Mouse (Mus musculus): ENCODE results near the gene Ero1lb.
A peak's percentile ranks its signal among the peaks of the same experiment; 100 is the strongest.

Gene Ero1lb

DNA sequence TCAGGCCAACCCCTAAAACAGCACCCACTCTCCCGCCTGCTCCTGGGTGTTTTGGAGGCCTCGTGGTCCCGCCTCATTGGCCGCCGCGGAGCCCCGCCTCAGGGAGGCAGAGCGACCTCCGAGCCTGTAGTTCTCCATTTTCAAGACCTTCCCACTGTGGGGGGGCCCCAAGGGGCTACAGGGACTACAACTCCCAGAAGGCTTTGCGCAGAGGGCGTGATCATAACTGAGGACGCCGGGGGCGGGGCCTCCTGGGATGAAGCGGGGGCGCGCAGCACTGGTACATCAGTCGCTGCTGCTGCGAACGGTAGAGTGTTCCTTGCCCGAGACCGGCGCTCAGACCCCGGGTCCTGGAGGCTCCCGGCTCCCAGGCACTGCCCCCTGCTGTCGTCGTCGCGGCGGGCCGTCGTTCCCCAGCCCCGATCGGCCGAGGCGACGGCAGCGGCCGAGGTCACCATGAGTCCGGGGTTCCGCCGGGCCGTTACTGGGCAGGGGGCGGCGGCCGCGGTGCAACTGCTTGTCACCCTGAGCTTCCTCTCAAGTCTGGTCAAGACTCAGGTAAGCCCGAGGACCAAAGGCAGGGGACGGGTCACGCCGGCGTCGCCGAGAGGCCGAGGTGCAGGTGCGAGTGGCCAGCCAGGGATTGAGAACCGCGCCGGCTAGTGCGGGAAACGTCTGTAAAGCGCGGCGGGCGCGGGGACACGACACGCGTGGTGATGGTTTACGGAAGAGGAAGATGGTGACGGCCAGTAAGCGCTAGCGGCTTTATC is at the start of gene Ero1lb:
Gene Ero1lb (plus strand): TSS at position 254 of the 770 bp plus-strand sequence.
- DNase-seq (ENCODE audit: low spot score in 2 of 2), result peak; percentile 87 to 97

DNA sequence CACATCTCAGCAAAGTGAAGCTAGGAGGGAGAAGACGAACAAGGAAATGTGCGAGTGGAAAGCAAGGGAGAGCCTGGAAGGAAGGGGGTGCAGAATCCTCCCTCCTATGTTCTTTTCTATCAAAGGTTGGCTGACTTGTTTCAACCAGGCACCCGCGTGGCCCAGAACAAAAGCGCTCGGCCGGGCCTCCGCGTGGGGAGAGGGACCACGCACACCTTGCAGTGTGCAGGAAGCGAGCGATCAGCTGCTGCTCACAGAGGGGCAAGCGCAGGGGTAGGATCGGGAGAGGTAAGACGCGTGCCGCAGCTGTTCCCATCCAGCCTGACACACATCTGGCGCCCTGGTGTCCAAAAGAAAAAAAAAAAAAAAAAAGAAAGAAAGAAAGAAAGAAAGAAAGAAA is 46.3 kb upstream of the Ero1lb start:
- peak in 1 of 2 experiments; percentile 44 for DNase-seq (ENCODE audit: low spot score in 2 of 2)

DNA sequence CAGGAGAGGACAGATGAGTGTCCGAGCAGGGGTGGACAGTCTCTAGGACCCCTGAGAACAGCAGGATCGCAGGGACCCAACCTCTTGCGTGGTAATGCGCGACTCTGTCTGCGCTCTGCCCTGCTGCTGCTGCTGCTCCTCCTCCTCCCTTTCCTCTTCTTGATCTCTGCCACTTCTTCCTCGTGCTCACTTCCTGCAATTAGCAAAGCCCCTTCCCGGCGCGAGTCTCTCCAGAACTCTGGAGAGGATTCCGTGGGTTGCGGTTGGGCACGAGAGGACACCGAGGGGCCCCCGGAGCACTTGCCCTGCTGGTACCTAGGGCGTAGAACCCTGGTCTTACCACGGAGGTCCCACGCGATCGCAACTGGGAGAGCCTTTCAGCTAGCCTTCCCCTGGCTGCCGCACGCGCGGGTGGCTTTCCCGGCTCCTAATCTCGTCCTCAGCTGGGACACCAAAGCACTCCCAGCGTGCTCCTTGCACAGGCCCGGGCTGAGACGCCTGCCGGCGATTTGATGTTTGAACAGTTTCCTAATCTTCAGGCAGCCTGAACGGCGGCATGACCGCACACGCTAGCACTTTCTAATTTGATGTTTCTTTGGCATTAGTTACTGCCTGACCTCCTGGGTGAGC is 45.6 kb upstream of the Ero1lb start, which contains the start of gene Edaradd:
Gene Edaradd (minus strand): TSS at position 484 of the 630 bp plus-strand sequence.
- peak; percentile 31 to 61 for DNase-seq (ENCODE audit: low spot score in 2 of 2)

DNA sequence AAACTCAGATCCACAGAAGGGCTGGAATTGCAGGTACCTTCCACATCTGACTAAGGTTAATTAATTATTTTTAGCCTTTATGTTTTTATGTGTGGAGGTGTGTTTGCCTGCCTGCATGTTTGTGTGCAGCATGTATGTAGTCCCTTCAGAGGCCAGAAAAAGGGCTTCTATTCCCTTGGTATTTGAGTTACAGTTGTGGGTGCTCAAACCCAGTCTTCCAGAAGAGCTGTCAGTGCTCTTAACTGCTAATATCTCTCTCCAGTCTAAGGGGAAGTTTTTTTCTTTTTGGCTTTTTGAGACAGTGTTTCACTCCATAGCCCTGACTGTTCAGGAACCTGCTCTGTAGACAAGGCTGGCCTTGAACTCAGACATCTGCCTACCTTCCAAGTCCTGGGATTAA is 43.3 kb upstream of the Ero1lb start:
- DNase-seq (ENCODE audit: low spot score in 2 of 2), result no peak

DNA sequence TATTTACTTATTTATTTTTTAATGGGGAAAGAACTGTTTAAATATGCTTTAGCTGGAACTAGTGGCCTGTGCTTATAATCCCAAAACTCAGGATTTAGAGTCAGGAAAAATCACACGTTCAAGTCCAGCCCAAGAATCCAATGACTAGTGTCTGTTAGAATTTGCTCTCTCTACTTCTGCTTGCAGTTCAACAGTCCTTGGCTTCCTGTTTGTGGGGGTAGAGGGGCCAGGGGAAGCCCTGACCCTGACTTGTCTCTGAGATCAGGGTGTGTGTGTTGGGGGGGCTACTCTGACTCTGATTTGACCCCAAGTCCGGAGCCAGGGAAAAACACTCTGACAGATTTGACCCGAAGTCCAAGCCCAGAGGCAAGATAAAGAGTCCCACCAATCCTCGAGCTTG is 40.0 kb upstream of the Ero1lb start:
- no peak for DNase-seq (ENCODE audit: low spot score in 2 of 2)

DNA sequence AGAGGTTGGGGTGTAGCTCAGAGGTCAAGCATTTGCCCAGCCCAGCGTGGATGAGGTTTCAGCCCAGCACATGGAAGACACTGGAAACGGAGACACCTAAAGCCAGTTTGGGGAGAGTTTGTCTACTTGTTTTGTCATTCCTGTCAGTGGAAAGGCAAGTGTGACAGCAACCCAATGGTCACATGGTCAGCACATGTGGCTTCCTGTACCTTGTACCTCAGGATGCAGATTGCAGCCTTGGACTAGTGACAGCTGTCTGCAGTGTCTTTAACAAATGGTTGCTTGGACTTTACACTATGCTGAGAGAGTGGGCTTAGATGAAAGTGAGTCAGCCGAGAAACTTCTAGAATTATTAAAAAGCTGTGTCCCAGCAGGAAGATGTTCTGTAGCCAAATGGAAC is 31.0 kb upstream of the Ero1lb start:
- no peak for DNase-seq (ENCODE audit: low spot score in 2 of 2)

DNA sequence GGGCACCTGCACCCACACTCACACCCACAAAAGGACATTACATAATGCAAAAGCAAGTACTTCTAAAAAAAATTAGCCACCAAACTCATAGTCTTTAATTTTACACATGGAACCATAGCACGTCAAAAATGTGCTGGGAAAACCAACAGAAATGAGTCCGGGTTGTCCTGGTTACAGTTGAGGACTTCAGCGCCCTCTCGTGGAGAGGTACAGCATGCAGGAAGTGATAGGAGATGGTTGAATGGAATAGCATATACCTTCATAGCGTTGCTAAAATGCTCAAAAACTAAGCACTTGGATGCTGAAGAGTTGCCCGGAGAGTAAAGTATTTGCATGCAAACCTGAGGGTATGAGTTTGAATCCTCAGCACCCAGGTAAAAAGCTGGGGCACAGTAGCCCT is 27.7 kb upstream of the Ero1lb start:
- peak; percentile 30 to 79 for DNase-seq (ENCODE audit: low spot score in 2 of 2)

DNA sequence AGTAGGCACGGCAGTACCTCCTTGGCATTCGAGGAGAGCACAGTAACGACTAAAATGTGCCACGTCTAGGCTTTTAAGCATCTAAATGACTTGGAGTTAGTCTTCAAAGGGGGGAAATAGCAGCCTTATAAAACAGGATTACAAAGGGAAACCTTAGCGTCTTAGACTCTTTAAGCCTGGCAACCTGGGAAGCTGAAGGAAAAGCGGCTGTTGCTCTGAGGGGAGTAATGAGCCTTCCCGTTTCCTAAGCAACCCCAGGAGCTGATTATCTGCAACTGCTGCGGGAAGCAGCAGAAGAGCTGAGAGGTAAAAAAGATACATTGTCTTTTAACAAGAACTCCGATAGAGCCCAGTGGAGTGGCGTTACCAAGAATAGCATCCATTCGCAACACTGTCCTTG is 26.0 kb upstream of the Ero1lb start:
- DNase-seq (ENCODE audit: low spot score in 2 of 2), result no peak

DNA sequence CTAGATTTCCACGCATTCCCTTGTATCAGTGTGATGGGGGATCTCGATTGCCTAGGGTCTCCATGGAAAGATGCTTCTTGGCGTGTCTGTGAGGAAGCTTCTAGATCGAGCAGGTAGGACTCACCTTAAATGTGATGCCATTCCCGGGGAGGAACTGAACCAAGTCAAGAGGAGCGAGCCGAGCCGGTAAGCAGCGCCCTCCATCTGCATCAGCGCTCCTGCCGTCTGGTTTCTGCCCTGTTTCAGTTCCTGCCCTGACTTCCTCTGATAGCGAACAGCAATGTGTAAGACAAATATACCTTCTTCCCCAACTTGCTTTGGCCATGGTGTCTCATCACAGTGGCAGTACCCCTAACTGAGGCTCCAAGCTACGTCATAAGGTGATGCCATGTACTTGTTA is 25.6 kb upstream of the Ero1lb start:
- peak in 1 of 2 experiments; percentile 43 for DNase-seq (ENCODE audit: low spot score in 2 of 2)

DNA sequence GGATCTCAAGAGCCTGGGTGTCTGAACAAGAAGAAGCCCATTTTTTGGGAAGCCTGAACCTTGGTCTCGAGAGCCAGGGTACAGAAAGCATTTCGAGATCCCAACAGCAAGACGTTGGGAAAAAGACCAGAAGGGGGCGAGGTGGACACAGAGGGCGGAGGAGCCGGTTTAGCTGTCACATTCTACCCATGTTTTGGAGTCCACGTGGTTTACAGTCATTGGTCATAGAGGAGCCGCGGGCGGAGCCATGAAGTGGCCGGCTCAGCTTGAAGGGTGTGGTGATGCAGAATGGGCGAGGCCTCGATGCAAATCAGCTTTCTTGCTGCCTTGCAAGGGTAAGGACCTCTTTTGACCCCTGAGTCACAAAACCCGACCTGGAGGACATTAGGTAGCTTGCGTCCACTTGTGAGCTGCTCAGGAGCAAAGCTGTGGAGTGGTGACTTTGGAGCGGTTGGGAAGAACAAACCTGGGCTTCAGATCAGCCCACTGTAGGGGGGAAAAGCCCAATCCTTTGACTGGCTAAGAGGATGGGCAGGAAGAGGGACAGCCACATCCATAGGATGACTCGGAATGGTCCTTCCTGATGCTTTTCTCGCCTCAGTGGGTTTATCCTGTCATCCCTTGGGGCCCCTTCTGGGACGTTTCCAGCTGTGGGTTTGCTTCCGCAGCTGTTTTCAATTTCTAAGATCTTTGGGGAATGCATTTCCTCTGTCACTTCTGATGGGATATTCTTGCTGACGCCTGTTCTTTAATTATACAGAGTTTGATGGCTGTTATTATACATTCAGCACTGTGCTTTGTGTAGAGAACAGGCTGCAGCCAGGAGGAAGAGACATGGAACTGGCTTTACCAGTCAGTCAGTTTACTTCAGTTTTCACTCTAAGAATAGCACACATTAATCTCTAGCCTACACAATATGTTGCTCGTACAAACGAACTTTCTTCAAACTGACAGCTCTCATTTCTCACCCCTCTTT is 23.4 kb upstream of the Ero1lb start:
- DNase-seq (ENCODE audit: low spot score in 2 of 2), result peak in 1 of 2 experiments; percentile 68

DNA sequence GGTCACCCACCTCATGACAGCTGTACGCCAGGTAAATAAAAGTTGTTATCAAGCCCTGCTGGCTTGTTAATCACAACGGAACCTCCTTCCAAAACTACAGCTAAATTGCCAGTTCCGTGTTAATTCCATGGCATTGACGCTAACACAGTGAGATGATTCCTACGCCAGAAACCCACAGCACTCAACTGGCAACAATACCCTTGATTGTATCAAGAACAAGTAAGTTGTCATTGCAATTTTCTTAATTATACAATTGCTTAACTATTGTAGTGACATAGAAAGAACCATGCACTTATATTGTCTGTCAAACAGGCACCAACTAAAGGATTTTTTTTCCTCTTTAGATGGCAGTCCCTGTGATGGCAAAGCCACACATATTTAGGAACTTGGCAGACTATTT is 22.4 kb upstream of the Ero1lb start:
- no peak for DNase-seq (ENCODE audit: low spot score in 2 of 2)

DNA sequence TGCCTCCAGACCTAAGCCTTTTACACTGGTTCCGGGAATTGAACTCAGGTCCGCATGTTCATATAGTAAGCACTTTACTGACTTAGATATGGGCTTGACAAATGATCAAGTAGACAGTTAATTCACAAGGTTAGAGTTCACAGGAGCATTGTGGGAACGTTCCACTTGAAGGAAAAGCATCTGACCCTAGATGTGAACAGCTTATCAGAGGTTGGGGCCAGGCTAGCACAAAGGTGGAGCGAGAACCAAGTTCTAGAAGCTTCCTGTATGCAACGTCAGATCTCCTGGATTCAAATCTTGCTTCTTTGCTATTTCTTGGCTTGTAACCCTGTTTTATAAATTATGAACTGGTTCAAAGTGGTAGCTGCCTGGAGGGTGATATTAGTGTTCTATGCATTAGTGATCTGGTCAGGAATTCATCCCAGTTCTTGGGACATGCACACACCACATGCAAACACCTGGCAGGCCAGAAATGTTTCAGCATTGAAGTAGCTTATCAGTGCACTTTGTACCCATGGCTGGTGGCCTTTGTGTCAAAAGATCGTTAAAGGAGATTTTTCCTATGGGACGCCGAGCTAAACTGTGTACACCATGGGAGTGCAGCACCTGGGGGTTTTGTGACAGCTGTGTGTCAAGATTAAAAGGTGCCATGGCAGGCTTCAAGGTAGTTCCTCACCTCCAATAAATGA is 21.6 kb upstream of the Ero1lb start:
- DNase-seq (ENCODE audit: low spot score in 2 of 2), result no peak

DNA sequence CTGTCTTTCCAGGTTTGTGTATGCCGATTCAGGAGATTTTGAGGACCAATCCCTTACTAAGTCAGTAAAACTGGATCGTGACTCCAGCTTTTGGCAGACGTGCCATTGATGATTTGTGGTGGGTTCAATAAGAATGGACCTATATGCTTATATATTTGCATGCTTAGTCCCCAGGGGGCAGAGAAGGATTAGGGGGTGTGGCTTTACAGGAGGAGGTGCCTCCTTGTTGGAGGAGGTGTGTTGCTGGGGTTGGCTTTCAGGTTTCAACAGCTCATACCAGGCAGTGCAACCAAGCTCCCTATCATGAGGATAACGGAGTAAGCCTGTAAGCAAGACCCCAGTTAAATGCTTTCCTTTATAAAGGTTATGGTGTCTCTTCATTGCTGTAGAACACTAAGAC is 11.5 kb upstream of the Ero1lb start:
- DNase-seq (ENCODE audit: low spot score in 2 of 2), result peak in 1 of 2 experiments; percentile 46

DNA sequence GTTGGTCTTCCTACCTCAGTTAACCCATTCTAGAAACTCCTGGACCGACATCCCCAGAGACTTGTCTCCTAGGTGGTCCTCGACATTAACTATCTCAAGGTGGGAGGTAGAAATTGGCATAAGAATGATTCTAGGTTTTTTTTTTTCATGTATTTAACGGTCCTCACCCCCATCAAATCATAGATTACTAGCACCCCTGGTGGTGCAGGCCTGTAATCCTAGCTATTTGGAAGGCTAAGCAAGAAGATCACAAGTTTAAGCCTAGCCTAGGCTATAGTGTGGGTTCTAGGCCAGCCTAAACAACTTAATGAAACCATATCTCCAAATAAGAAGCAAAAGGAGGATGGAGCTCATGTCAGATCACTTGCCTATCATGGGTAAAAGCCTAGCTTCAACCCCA is 6.6 kb upstream of the Ero1lb start:
- DNase-seq (ENCODE audit: low spot score in 2 of 2), result no peak

DNA sequence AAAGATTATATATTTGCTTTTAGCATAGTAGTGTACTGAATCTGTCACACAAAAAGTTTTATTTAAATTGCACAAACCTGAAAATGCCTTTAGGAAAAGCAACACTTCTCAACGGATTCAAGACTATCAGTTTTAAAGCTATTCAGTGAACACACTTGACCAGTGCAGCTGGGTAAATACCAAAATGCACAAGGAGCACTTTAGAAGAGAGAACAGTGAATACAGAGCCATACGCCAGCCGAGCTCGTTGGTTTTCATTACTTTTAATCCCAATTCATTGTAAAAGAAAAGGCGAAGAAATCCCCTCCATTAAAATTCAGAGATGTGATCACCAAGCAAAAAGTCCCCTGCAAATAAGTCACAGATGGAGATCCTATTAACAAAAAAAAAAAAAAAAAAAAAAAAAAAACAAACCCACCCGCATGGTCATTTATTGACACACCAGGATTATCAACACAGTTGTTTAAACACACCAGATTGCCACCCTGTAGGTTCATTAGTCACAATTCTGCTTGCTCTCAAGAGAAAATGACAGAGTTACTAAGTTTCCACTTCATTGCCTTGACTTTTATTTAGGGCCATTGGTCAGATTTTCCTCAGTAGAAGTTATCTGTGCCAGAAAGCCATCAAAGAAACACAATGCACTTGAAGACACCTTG is 6.1 kb upstream of the Ero1lb start:
- no peak for DNase-seq (ENCODE audit: low spot score in 2 of 2)

DNA sequence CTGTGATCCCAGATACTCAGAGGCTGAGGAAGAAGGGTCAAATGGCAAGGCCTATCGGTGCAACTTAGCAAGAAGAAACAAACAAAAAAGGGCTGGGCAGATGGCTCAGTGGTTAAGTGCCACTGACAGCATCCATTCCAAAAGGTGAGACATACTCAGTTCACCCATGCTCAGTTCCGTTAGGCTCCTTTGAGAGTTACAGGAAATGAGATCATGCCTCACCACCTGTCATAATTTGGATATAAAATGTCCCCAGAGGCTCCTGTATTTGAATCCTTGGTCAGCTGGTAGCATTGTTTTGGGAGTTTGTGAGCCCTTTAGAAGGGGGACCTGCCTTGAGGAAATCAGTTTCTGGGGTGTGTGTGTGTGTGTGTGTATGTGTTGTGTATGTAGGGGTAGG is 3.9 kb upstream of the Ero1lb start:
- DNase-seq (ENCODE audit: low spot score in 2 of 2), result no peak

DNA sequence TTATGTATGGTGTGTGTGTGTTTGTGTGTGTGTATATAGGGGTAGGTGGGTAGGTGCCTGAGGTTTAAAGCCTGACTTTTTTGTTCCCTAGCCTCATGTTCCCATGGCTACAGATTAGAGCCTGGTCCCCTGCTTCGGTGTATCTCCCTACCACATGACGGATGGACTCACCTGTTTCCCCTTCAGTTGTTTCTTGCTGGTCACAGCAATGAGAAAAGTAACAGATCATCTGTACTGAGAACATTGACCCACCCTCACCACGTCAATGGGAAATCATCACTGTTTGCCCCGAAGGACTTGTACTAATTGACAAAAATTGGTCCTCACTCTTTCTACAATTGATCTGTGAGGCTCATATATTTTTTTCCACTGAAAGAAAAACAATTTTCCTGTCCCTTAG is 3.4 kb upstream of the Ero1lb start:
- no peak for DNase-seq (ENCODE audit: low spot score in 2 of 2)

DNA sequence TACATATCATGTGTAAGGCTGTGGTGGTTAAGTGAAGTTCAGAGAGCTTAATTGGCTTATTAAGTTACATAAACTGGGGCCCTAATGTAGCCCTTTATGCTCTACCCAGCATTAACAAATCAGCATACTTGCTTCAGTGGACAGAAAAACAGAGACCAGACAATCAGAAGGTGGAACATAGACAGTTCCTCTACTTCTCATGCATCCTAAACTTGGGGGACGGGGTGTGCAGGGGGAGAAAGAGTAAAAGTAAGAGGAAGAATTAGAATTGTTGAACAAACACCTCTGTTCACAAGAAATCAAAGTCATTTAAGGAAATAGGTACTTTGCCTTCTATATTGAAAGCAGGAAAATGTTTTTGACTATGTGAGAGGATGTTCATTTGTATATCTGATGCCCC is 2.3 kb downstream of the Ero1lb start:
- no peak for DNase-seq (ENCODE audit: low spot score in 2 of 2)

DNA sequence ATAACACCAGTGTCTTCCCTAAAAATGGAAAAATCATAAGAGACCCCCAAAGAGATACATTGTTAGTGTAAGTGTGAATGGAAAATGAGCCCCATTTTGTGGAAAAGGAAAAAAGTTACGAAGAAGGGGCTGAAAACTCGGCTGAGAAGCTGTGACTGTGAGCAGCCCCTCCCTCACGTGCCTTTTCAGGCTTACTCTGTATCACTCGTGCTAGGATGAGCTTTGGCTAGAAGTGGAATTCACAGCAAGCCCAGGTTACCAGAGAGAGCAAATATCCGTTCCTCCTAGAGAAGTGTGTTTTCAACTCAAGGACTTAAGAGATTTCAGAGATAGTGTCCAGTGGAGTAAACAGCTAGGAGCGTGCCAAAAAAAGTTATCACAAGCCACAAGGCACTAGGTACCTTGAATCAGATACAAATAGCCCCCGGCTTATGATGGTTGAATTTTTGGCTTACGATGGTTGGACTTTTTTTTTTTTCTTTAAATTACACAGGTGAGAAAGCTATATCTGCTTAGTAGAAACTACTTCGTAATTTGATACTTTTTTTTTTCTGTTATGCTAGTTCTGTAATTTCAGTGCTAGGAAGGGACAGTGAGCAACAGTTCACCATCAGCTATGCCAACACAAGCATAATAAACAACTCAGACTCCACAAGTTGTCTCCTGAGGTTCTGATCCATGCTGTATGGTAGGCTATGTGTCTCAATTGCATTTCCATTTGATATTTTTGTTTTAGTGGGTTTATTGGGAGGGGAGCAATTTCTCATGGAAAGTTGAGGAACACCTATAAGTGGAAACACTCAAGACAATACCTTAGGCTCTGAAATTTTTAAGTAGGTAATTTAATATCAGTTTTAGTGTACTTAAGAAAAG is 3.2 kb downstream of the Ero1lb start:
- DNase-seq (ENCODE audit: low spot score in 2 of 2), result no peak

DNA sequence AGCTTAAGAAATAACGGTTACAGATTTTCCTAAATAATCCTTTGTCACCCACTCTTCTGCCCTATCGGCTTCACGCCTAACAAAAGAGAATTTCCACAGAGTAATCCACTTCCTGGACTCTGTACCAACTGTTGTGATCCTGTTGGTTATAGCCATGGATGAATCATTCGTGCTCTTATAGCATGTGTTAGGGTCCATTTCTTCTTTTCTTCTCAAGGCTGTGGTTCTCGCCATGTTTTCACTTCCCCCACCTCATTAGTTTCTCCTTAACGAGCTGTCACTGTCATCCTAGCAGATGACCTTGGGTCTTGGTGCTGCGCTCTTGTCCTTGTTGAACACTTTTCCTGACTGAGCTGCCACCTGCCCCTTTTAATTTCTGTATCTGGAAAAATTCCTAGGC is 4.1 kb downstream of the Ero1lb start:
- no peak for DNase-seq (ENCODE audit: low spot score in 2 of 2)
